Mouse (Mus musculus) forebrain, postnatal 0 days (tissue): ENCODE data around the gene Fam57b. TPM values are rescaled to one million over a fixed set of nuclear protein-coding genes. Genes with fewer than 3 reads are reported as not detected.

ENCODE experiments used
- ATAC-seq: fragments of 200-750 bp; cut with Nextera tagmentation; 2 replicates; pipeline ENCODE4 v1.8.0; 2017; ENCODE audit warnings: mild to moderate bottlenecking, moderate library complexity
- DNase-seq: peaks from one replicate; pipeline ENCODE4 v3.0.0-alpha.2; 2015
- H3K27ac ChIP-seq: fragments of 300-500 bp; sonication (generic); 2 replicates; pipeline ENCODE4 v1.5.1; 2014; ENCODE audit warnings: low read depth, mild to moderate bottlenecking, antibody characterized with exemption, low read length, moderate library complexity, mixed read lengths
- H3K27me3 ChIP-seq: fragments of 300-500 bp; sonication (generic); 2 replicates; pipeline ENCODE4 v1.6.1; 2014; ENCODE audit warnings: mild to moderate bottlenecking, low read length, mixed read lengths; ENCODE audit not compliant: insufficient read depth
- H3K36me3 ChIP-seq: fragments of 300-500 bp; sonication (generic); 2 replicates; pipeline ENCODE4 v1.6.1; 2014; ENCODE audit warnings: mild to moderate bottlenecking, moderate library complexity; ENCODE audit not compliant: insufficient read depth
- H3K4me1 ChIP-seq: fragments of 300-500 bp; sonication (generic); 2 replicates; pipeline ENCODE4 v1.6.1; 2014; ENCODE audit warnings: antibody characterized with exemption; ENCODE audit not compliant: insufficient read depth
- H3K4me2 ChIP-seq: fragments of 300-500 bp; sonication (generic); 2 replicates; pipeline ENCODE4 v1.6.1; 2014; ENCODE audit warnings: low read depth, mild to moderate bottlenecking, moderate library complexity
- H3K4me3 ChIP-seq: fragments of 300-500 bp; sonication (generic); 2 replicates; pipeline ENCODE4 v1.5.1; 2014; ENCODE audit warnings: low read depth, low read length, mixed read lengths
- H3K9ac ChIP-seq: fragments of 300-500 bp; sonication (generic); 2 replicates; pipeline ENCODE4 v1.6.1; 2014; ENCODE audit warnings: mild to moderate bottlenecking
- H3K9me3 ChIP-seq: fragments of 300-500 bp; sonication (generic); 2 replicates; pipeline ENCODE4 v1.6.1; 2016; ENCODE audit warnings: low read length
- CTCF ChIP-seq: sonication (generic); IDR thresholded peaks from 2 replicates; pipeline ENCODE4 v1.5.1; 2016; ENCODE audit warnings: antibody characterized with exemption, control low read depth, low read depth
- WGBS: fragments of 180-500 bp; shearing (Covaris S2); extraction: QIAGEN DNeasy Blood & Tissue Kit; methylation state at CpG from one replicate; pipeline ENCODE4 v1.1.7; 2014; 5-methylcytosine and 5-hydroxymethylcytosine counted together
- polyA plus RNA-seq: library from polyadenylated mRNA; unstranded; fragments of >200 nt; fragmentation: Nextera tagmentation; extraction: Ambion mirVana; gene quantifications from 2 replicates; pipeline ENCODE4 v1.2.1, GENCODE M21; 2015
- total RNA-seq: library from RNA; depleted of rRNA; stranded (reverse); fragments of >200 nt; gene quantifications from 2 replicates; pipeline ENCODE4 v1.2.3, GENCODE M21; 2014

The Fam57b gene
- total and polyA plus RNA-seq, 2 experiments from 2014 or later, result 34.4 to 42.6 TPM

GRCm38 (mm10) chr7:126848794-126849193 is 51.3 kb downstream of the Fam57b start:
- peak overlapping the region; percentile 65 for H3K4me3 ChIP-seq
- peak overlapping the region; percentile 50 for H3K27ac ChIP-seq
- no peak for TF ChIP-seq CTCF
- H3K36me3 ChIP-seq, result peaks cover 22% of the 10 kb centered on the region
- ATAC-seq (peak; percentile 60), DNase-seq (peak; percentile 46)
- WGBS, result 23% methylated on average over 10 of the region's 10 CpGs
- H3K4me2 ChIP-seq, result peak overlapping the region; percentile 99
- H3K9me3 ChIP-seq, result no peaks in the 10 kb centered on the region
- H3K27me3 ChIP-seq, result no peaks in the 10 kb centered on the region
- peak overlapping the region; percentile 71 for H3K9ac ChIP-seq
- H3K4me1 ChIP-seq, result 0 out of 2 replicates have a peak, but pooled peaks cover 11% of the 10 kb centered on the region

GRCm38 (mm10) chr7:126850161-126850560 is 52.7 kb downstream of the Fam57b start:
- Histone ChIP-seq H3K27me3 (no peaks in the 10 kb centered on the region), H3K36me3 (peaks cover 29% of the 10 kb centered on the region), H3K4me3 (no peak overlapping the region), H3K27ac (no peak overlapping the region), H3K4me1 (0 out of 2 replicates have a peak, but pooled peaks cover 11% of the 10 kb centered on the region), H3K4me2 (no peak overlapping the region), H3K9ac (no peak overlapping the region), H3K9me3 (no peaks in the 10 kb centered on the region)
- no peak for TF ChIP-seq CTCF
- 91% methylated on average over 6 of the region's 6 CpGs for WGBS
- DNase-seq (no peak), ATAC-seq (no peak)

- H3K4me3 ChIP-seq, result no peak overlapping the region
- no peaks in the 10 kb centered on the region for H3K27me3 ChIP-seq
- no peak overlapping the region for H3K27ac ChIP-seq
- H3K4me1 ChIP-seq, result 0 out of 2 replicates have a peak, but pooled peaks cover 11% of the 10 kb centered on the region
- ATAC-seq (no peak), DNase-seq (no peak)
- no peak for TF ChIP-seq CTCF
- H3K4me2 ChIP-seq, result no peak overlapping the region
- no peaks in the 10 kb centered on the region for H3K9me3 ChIP-seq
- 40% methylated on average over 12 of the region's 12 CpGs for WGBS
- no peak overlapping the region for H3K9ac ChIP-seq
- peaks cover 34% of the 10 kb centered on the region for H3K36me3 ChIP-seq
Observed at GRCm38 (mm10) chr7:126851192-126851591, 53.7 kb downstream of the Fam57b start.

- ATAC-seq (no peak), DNase-seq (no peak)
- WGBS, result 84% methylated on average over 5 of the region's 5 CpGs
- H3K9ac ChIP-seq, result no peak overlapping the region
- 0 out of 2 replicates have a peak, but pooled peaks cover 3% of the 10 kb centered on the region for H3K4me1 ChIP-seq
- H3K4me3 ChIP-seq, result no peak overlapping the region
- TF ChIP-seq CTCF, result no peak
- H3K4me2 ChIP-seq, result no peak overlapping the region
- H3K9me3 ChIP-seq, result no peaks in the 10 kb centered on the region
- no peaks in the 10 kb centered on the region for H3K27me3 ChIP-seq
- no peak overlapping the region for H3K27ac ChIP-seq
- peaks cover 53% of the 10 kb centered on the region for H3K36me3 ChIP-seq
Observed at GRCm38 (mm10) chr7:126853454-126853853, 56.0 kb downstream of the Fam57b start.

- Histone ChIP-seq H3K4me1 (no peaks in the 10 kb centered on the region), H3K36me3 (peaks cover 65% of the 10 kb centered on the region), H3K9me3 (no peaks in the 10 kb centered on the region), H3K4me3 (no peak overlapping the region), H3K27me3 (no peaks in the 10 kb centered on the region), H3K4me2 (no peak overlapping the region), H3K9ac (no peak overlapping the region), H3K27ac (no peak overlapping the region)
- ATAC-seq, result no peak
- TF ChIP-seq CTCF, result no peak
- 71% methylated on average over 3 of the region's 3 CpGs for WGBS
- no peak for DNase-seq
Observed at GRCm38 (mm10) chr7:126855641-126856040, 58.2 kb downstream of the Fam57b start.

GRCm38 (mm10) chr7:126856741-126857420 is 59.4 kb downstream of the Fam57b start:
- peaks cover 58% of the 10 kb centered on the region for H3K36me3 ChIP-seq
- WGBS, result 74% methylated on average over 9 of the region's 9 CpGs
- H3K27ac ChIP-seq, result no peak overlapping the region
- H3K27me3 ChIP-seq, result no peaks in the 10 kb centered on the region
- H3K9ac ChIP-seq, result no peak overlapping the region
- no peak overlapping the region for H3K4me2 ChIP-seq
- 0 out of 2 replicates have a peak, but pooled peaks cover 7% of the 10 kb centered on the region for H3K4me1 ChIP-seq
- ATAC-seq, result no peak
- no peaks in the 10 kb centered on the region for H3K9me3 ChIP-seq
- no peak for TF ChIP-seq CTCF
- H3K4me3 ChIP-seq, result no peak overlapping the region
- no peak for DNase-seq

GRCm38 (mm10) chr7:126860987-126861386 is 63.5 kb downstream of the Fam57b start:
- no peak for DNase-seq
- Histone ChIP-seq H3K4me1 (peaks cover 15% of the 10 kb centered on the region; the same call in 1 of the 2 replicates), H3K4me2 (peak overlapping the region; percentile 81), H3K27me3 (no peaks in the 10 kb centered on the region), H3K9me3 (no peaks in the 10 kb centered on the region), H3K4me3 (peak overlapping the region; percentile 69), H3K36me3 (peaks cover 54% of the 10 kb centered on the region), H3K9ac (peak overlapping the region; percentile 56), H3K27ac (no peak overlapping the region)
- TF ChIP-seq CTCF, result no peak
- ATAC-seq, result no peak
- WGBS, result 73% methylated on average over 5 of the region's 5 CpGs
